Mouse (Mus musculus) midbrain, embryonic 16.5 days (tissue): Measurements from ENCODE around the gene Cd37. TPM values are rescaled to one million over a fixed set of nuclear protein-coding genes. Genes with fewer than 3 reads are reported as not detected.

Source experiments
- ATAC-seq: fragments of 200-750 bp; cut with Nextera tagmentation; 2 replicates; pipeline ENCODE4 v1.8.0; 2017; ENCODE audit warnings: moderate TSS enrichment
- H3K27ac ChIP-seq: fragments of 300-500 bp; sonication (generic); 2 replicates; pipeline ENCODE4 v1.5.1; 2014; ENCODE audit warnings: mild to moderate bottlenecking, low read length, mixed read lengths
- H3K27me3 ChIP-seq: fragments of 300-500 bp; sonication (generic); 2 replicates; pipeline ENCODE4 v1.6.1; 2014; ENCODE audit warnings: low read depth, low read length, mixed read lengths; ENCODE audit not compliant: control insufficient read depth, insufficient read depth
- H3K36me3 ChIP-seq: fragments of 300-500 bp; sonication (generic); 2 replicates; pipeline ENCODE4 v1.6.1; 2014; ENCODE audit warnings: mild to moderate bottlenecking, low read length, moderate library complexity, mixed read lengths; ENCODE audit not compliant: control insufficient read depth, insufficient read depth
- H3K4me1 ChIP-seq: fragments of 300-500 bp; sonication (generic); 2 replicates; pipeline ENCODE4 v1.6.1; 2014; ENCODE audit warnings: mild to moderate bottlenecking, low read length, mixed read lengths; ENCODE audit not compliant: control insufficient read depth, insufficient read depth
- H3K4me2 ChIP-seq: fragments of 300-500 bp; sonication (generic); 2 replicates; pipeline ENCODE4 v1.6.1; 2014; ENCODE audit warnings: mild to moderate bottlenecking, low read length, mixed read lengths
- H3K4me3 ChIP-seq: fragments of 300-500 bp; sonication (generic); 2 replicates; pipeline ENCODE4 v1.5.1; 2014; ENCODE audit warnings: low read depth, mild to moderate bottlenecking, low read length, moderate library complexity, mixed read lengths
- H3K9ac ChIP-seq: fragments of 300-500 bp; sonication (generic); 2 replicates; pipeline ENCODE4 v1.6.1; 2014; ENCODE audit warnings: low read depth, low read length, mixed read lengths
- H3K9me3 ChIP-seq: fragments of 300-500 bp; sonication (generic); replicated peaks from 2 replicates; pipeline ENCODE4 v1.6.1; 2014; ENCODE audit warnings: mild to moderate bottlenecking, low read length, mixed read lengths; ENCODE audit not compliant: control insufficient read depth, poor library complexity, severe bottlenecking
- WGBS: fragments of 180-500 bp; shearing (Covaris S2); extraction: QIAGEN DNeasy Blood & Tissue Kit; methylation state at CpG from one replicate; pipeline ENCODE4 v1.1.7; 2014; 5-methylcytosine and 5-hydroxymethylcytosine counted together
- polyA plus RNA-seq: library from polyadenylated mRNA; unstranded; fragments of >200 nt; fragmentation: Nextera tagmentation; extraction: Ambion mirVana; gene quantifications from 2 replicates; pipeline ENCODE4 v1.2.1, GENCODE M21; 2015

Gene Cd37
- polyA plus RNA-seq, 1 experiment from 2014 or later: 1.3 TPM

- peak; percentile 59; the same call in 1 of the 2 replicates for ATAC-seq
Measured at GRCm38 (mm10) chr7:45215673-45216441, 23.1 kb downstream of the Cd37 start, which contains the start of gene Tead2. Tead2 (plus strand) TSS chr7:45215753.

GRCm38 (mm10) chr7:45213708-45214107 lies 25.2 kb downstream of the Cd37 start:
- Histone ChIP-seq H3K27me3 (peaks cover 21% of the 10 kb centered on the region), H3K4me1 (peaks cover 14% of the 10 kb centered on the region), H3K9ac (no peak overlapping the region), H3K4me2 (no peak overlapping the region), H3K27ac (no peak overlapping the region), H3K9me3 (no peaks in the 10 kb centered on the region), H3K4me3 (no peak overlapping the region), H3K36me3 (no peaks in the 10 kb centered on the region)
- 66% methylated on average over 5 of the region's 5 CpGs for WGBS
- ATAC-seq: no peak

More at GRCm38 (mm10) chr7:45215673-45216441, 23.1 kb downstream of the Cd37 start, which contains the start of gene Tead2:
- H3K4me3 ChIP-seq: peak within 1 kb of the TSS; percentile 46
- no peaks in the 10 kb centered on the region for H3K9me3 ChIP-seq
- peak within 1 kb of the TSS; percentile 71 for H3K4me2 ChIP-seq
- H3K27ac ChIP-seq: peak within 1 kb of the TSS; percentile 75
- peaks cover 14% of the 10 kb centered on the region for H3K4me1 ChIP-seq
- H3K9ac ChIP-seq: peak within 1 kb of the TSS; percentile 70
- under 1% methylated on average over 54 of the region's 55 CpGs for WGBS
- H3K36me3 ChIP-seq: no peaks in the 10 kb centered on the region
- H3K27me3 ChIP-seq: peaks cover 14% of the 10 kb centered on the region

DNA sequence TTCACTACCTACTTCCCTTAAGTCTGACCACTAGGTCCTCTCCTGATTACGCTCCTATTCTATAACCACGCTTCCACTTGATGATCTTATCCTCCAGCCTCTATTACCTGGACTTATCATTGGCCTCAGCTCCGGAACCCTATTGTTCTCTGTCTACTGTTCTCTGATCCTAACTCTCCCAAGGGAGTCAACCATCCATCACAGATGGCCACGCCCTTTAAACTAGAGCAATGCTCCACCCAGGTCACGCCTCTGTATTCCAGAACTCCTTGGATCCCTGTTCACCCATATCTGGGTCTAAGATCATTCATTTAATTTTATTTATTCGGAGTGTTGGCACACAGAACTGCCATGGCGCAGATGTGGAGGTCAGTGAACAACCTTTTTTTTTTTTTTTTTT lies 26.6 kb downstream of the Cd37 start:
- no peak for ATAC-seq
- H3K27me3 ChIP-seq: peaks cover 21% of the 10 kb centered on the region
- H3K9me3 ChIP-seq: no peaks in the 10 kb centered on the region
- H3K27ac ChIP-seq: no peak overlapping the region
- H3K36me3 ChIP-seq: no peaks in the 10 kb centered on the region
- no peak overlapping the region for H3K9ac ChIP-seq
- 76% methylated on average over 7 of the region's 7 CpGs for whole genome bisulfite sequencing
- H3K4me2 ChIP-seq: no peak overlapping the region
- peaks cover 14% of the 10 kb centered on the region for H3K4me1 ChIP-seq
- no peak overlapping the region for H3K4me3 ChIP-seq

- Histone ChIP-seq H3K27ac (no peak within 1 kb of the TSS), H3K9me3 (no peaks in the 10 kb centered on the region), H3K9ac (no peak within 1 kb of the TSS), H3K4me2 (peak within 1 kb of the TSS; percentile 32), H3K4me3 (peak within 1 kb of the TSS; percentile 20), H3K4me1 (peaks cover 14% of the 10 kb centered on the region), H3K36me3 (no peaks in the 10 kb centered on the region), H3K27me3 (peaks cover 21% of the 10 kb centered on the region)
- ATAC-seq: no peak
- WGBS: 6% methylated on average over 17 of the region's 17 CpGs
Measured at GRCm38 (mm10) chr7:45211851-45212251, 27.1 kb downstream of the Cd37 start, which contains the start of gene Dkkl1. Dkkl1 (minus strand) TSS chr7:45212147.

GRCm38 (mm10) chr7:45211070-45211469 lies 27.8 kb downstream of the Cd37 start:
- Histone ChIP-seq H3K9me3 (no peaks in the 10 kb centered on the region), H3K9ac (no peak overlapping the region), H3K4me1 (peaks cover 6% of the 10 kb centered on the region), H3K36me3 (no peaks in the 10 kb centered on the region), H3K27me3 (peaks cover 21% of the 10 kb centered on the region), H3K4me2 (no peak overlapping the region; the same call in 1 of the 2 replicates), H3K4me3 (no peak overlapping the region), H3K27ac (no peak overlapping the region)
- ATAC-seq: no peak
- 83% methylated on average over 10 of the region's 10 CpGs for WGBS

GRCm38 (mm10) chr7:45208260-45208659 lies 30.7 kb downstream of the Cd37 start:
- peaks cover 21% of the 10 kb centered on the region for H3K27me3 ChIP-seq
- ATAC-seq: no peak
- H3K4me1 ChIP-seq: no peaks in the 10 kb centered on the region
- H3K9ac ChIP-seq: no peak overlapping the region
- no peak overlapping the region for H3K4me2 ChIP-seq
- no peak overlapping the region for H3K4me3 ChIP-seq
- H3K27ac ChIP-seq: no peak overlapping the region
- no peaks in the 10 kb centered on the region for H3K36me3 ChIP-seq
- WGBS: 82% methylated on average over 6 of the region's 6 CpGs
- H3K9me3 ChIP-seq: no peaks in the 10 kb centered on the region

GRCm38 (mm10) chr7:45204380-45205143 lies 34.4 kb downstream of the Cd37 start, which contains the start of gene Ccdc155:
Ccdc155 (minus strand) TSS chr7:45204892.
- peak within 1 kb of the TSS; percentile 76 for H3K4me2 ChIP-seq
- WGBS: 9% methylated on average over 44 of the region's 44 CpGs
- no peaks in the 10 kb centered on the region for H3K36me3 ChIP-seq
- H3K4me1 ChIP-seq: no peaks in the 10 kb centered on the region
- H3K9me3 ChIP-seq: no peaks in the 10 kb centered on the region
- no peaks in the 10 kb centered on the region for H3K27me3 ChIP-seq
- peak; percentile 97 for ATAC-seq
- peak within 1 kb of the TSS; percentile 39 for H3K9ac ChIP-seq
- peak within 1 kb of the TSS; percentile 41 for H3K4me3 ChIP-seq
- peak within 1 kb of the TSS; percentile 68 for H3K27ac ChIP-seq

DNA sequence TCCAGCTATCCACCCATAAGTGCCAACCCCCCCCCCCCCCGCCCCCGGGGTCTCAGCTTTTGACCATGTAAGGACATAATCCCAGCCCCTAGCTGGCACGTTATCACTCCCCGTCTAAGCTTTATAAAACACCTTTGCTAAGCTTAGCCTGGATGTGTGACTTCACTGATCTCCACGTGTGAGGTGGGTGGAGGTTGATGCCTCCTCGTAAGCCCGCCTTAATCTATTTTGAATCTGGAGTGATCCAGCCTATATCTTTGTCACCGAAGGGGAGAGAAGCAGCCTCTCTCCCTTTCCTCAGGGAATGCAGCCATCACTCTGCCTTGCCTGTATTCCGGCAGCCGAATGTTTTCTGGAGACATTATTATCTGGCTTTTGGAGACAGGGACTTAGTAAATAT lies 36.3 kb downstream of the Cd37 start:
- H3K9me3 ChIP-seq: no peaks in the 10 kb centered on the region
- peaks cover 2% of the 10 kb centered on the region; the same call in 1 of the 2 replicates for H3K4me1 ChIP-seq
- no peak overlapping the region for H3K9ac ChIP-seq
- H3K27ac ChIP-seq: no peak overlapping the region
- no peaks in the 10 kb centered on the region for H3K27me3 ChIP-seq
- no peak overlapping the region for H3K4me3 ChIP-seq
- ATAC-seq: no peak
- H3K4me2 ChIP-seq: no peak overlapping the region
- no peaks in the 10 kb centered on the region for H3K36me3 ChIP-seq
- 62% methylated on average over 9 of the region's 10 CpGs for WGBS
